Mouse (Mus musculus) embryo, embryonic 10 days (tissue): ENCODE data around the gene Sugct.
A peak's percentile ranks its signal among the peaks of the same experiment; 100 is the strongest.
"Not testable (repeated sequence)": the region's sequence is repeated elsewhere in the genome, so short reads cannot be mapped to it uniquely, and the experiment has no call there.

Source experiments
- DNase-seq: peaks from one replicate; pipeline ENCODE4 v3.0.0-alpha.2; 2015; ENCODE audit warnings: low spot score

Gene Sugct

GRCm38 (mm10) chr13:17603756-17604155 lies 91.6 kb downstream of the Sugct start:
- no peak for DNase-seq

DNA sequence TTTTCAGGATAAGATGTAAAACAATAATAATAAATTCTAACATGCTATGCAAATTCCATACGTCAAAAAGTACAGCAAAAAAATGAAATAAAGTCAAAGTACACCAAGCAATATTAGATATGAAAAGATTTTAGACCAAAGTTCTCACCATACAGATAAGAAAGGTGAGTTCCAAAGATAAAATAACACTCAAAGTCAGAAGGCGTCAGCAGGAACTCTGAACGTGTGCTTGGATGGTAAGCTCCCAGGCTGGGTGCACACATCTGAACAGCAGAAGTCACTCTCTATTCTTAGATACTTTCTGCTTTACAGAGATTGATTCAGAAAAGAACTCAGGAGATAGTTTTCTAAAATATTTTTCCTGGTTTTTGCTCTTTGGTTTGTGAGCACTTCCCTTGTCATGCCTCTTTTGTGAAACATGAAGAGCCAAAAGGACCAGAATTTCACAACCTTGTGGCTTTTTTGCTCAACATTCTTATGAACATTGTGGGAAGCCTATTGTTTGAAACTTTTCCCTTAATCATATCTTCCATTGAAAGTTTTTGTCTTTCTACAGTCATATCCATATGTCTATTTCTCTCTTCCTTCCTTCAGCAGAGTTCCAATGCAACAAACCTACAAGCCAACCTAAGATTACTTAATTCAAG lies 110.0 kb downstream of the Sugct start:
- no peak for DNase-seq

GRCm38 (mm10) chr13:17584804-17585203 lies 110.5 kb downstream of the Sugct start:
- DNase-seq: peak; percentile 73

DNA sequence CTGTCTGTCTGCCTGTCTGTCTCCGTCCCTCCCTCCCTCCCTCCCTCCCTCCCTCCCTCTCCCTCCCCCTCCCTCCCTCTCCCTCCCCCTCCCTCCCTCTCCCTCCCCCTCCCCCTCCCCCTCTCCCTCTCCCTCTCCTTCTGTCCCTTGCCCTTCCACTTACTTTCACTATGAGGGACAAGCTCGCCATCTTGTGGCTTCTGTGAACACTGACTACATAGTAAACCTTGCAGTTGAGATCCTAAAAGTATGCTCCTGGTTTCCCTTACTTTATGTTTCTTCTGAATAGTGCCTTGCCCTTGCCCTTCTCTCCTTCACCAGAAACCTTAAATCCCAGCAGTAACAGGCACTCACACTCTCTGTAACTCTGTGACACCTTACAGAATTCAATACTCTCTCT lies 113.7 kb downstream of the Sugct start:
- peak; percentile 62 for DNase-seq

- no peak for DNase-seq
Observed at GRCm38 (mm10) chr13:17559357-17559756, 136.0 kb downstream of the Sugct start.

DNA sequence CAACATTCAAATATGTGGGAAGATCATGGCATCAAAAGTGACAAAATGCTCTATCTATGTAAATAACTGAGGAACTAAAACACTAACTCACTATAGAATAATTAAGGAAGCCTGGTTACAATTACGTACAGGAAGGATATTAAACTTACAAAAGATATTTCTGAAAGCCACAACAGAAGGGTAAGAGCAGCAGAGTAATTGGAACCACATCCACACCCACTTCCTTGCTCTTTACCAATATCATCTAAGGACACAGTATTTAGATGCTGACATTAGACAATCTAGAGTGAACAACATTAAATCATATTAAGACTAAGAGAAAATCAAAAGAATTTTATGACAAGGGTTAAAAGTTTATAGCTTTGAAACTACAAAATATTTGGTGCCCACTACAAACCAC lies 159.0 kb downstream of the Sugct start:
- no peak for DNase-seq

DNA sequence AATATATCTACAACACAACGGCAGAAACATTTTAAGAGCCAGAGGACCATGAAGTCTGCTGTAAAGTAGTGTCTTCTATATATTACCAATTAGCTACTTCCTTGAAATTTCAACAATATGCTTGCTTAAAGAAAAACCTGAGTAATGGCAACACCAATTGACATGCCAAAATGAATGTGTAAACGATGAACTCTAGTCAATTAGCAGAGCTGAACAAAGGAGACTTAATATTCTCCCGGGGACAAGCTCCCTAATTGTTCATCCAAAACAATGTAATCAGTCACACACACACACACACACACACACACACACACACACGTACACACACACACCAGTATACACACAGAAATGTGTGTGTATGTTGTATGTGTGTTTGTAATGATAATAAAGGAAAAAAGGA lies 160.5 kb downstream of the Sugct start:
- no peak for DNase-seq

GRCm38 (mm10) chr13:17534469-17534868 lies 160.9 kb downstream of the Sugct start:
- no peak for DNase-seq

- no peak for DNase-seq
Observed at GRCm38 (mm10) chr13:17511184-17511778, 184.1 kb downstream of the Sugct start.

- no peak for DNase-seq
Observed at GRCm38 (mm10) chr13:17494936-17495335, 200.4 kb downstream of the Sugct start.

- DNase-seq: no peak
Observed at GRCm38 (mm10) chr13:17494056-17494574, 201.2 kb downstream of the Sugct start.

DNA sequence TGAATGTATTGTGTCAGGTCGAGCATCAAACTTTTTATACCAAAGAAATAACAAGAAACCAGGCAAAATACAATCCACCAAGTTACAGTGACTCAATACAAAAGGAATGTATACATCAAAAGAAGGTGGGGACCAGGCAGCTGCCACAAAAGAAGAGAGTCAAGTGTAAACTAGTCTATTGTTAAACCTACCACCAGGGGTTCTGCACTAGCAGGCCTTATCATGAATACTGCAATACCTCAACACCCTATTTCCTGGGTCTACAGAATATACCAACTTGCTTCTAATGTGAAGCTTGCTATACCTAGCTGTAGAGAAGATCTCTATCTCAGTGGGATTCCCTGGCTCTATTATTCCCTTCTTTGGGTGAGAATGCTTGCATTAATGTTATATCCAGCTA lies 237.4 kb downstream of the Sugct start:
- DNase-seq: not testable (repeated sequence)

GRCm38 (mm10) chr13:17432139-17432916 lies 263.0 kb downstream of the Sugct start:
- peak; percentile 69 for DNase-seq

GRCm38 (mm10) chr13:17421875-17422274 lies 273.5 kb downstream of the Sugct start:
- DNase-seq: no peak

- no peak for DNase-seq
Observed at GRCm38 (mm10) chr13:17420557-17420956, 274.8 kb downstream of the Sugct start.

GRCm38 (mm10) chr13:17342836-17343235 lies 352.5 kb downstream of the Sugct start:
- no peak for DNase-seq

- DNase-seq: no peak
Observed at GRCm38 (mm10) chr13:17335885-17336540, 359.3 kb downstream of the Sugct start.

- DNase-seq: no peak
Observed at GRCm38 (mm10) chr13:17326863-17327262, 368.5 kb downstream of the Sugct start.

DNA sequence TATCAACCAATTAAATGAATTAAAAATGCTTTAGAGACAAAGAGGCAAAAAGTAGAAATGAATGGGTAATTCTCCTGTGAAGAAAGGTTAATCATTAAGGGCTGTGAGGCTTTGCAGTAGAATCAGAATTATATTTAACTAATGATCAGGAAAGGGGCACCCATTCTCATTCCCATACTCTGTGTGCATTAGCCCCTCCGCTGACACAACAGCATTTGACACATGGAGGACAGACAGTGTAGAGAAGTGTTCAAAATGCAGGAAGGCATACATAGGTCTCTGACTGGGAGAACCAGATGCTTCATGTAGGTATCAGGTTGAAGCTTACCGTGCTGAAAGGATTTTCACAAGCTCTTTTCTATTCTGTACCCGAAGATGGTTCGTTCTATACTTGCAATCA lies 393.8 kb downstream of the Sugct start:
- DNase-seq: no peak

- no peak for DNase-seq
Observed at GRCm38 (mm10) chr13:17297462-17298005, 397.8 kb downstream of the Sugct start.

DNA sequence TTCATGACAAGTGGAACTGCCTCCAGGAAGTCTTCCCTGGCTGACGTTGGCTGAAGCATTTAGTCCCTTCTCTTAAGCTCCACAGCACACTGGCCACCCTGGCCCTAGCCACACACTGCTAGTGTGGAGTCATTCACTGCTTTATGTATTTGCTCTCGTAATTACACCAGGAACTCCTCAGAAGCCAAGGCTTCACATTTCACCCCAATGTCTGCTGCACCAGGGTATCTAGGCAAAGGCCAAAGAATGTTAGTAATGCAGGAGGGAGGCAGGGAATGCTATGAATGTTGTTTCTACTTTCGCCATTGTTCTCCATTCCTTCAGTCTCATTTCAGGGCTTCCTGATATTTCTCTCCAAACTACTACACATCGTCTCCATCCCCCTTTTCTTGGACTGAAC lies 398.4 kb downstream of the Sugct start:
- peak; percentile 54 for DNase-seq

DNA sequence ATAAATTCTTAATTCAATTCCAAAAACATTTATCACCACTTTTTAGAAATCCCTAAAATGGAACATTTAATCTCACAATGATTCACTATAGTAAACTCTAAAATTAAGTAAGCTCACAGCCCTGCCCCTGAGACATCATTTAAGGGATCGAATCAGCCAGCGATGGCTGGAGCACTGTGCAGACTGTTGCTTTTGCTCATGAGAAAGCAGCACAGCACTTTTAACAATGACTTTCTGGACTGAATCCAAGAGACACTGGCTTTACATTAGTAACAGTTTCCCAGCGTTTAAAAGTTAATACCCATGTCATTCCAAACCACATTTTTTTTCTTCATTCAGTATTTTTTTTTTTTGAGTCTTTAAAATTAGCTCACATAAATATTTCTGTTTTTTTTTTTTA lies 398.9 kb downstream of the Sugct start:
- no peak for DNase-seq
